Mouse (Mus musculus) stomach, embryonic 15.5 days (tissue): ENCODE measurements around the gene Sema3b. TPM values are rescaled to one million over a fixed set of nuclear protein-coding genes. Genes with fewer than 3 reads are reported as not detected.
A peak's percentile ranks its signal among the peaks of the same experiment; 100 is the strongest.

ENCODE experiments used
- ATAC-seq: fragments of 200-750 bp; cut with Nextera tagmentation; 2 replicates; pipeline ENCODE4 v1.8.0; 2017; ENCODE audit warnings: low read depth, moderate number of reproducible peaks, moderate TSS enrichment; ENCODE audit not compliant: insufficient read depth, low FRiP score
- H3K27ac ChIP-seq: fragments of 300-500 bp; sonication (generic); 2 replicates; pipeline ENCODE4 v1.5.1; 2015; ENCODE audit warnings: mild to moderate bottlenecking, inconsistent platforms
- H3K27me3 ChIP-seq: fragments of 300-500 bp; sonication (generic); replicated peaks from 2 replicates; pipeline ENCODE4 v1.6.1; 2015; ENCODE audit warnings: inconsistent platforms
- H3K36me3 ChIP-seq: fragments of 300-500 bp; sonication (generic); 2 replicates; pipeline ENCODE4 v1.6.1; 2015; ENCODE audit warnings: inconsistent platforms
- H3K4me1 ChIP-seq: fragments of 300-500 bp; sonication (generic); 2 replicates; pipeline ENCODE4 v1.6.1; 2015; ENCODE audit warnings: inconsistent platforms
- H3K4me2 ChIP-seq: fragments of 300-500 bp; sonication (generic); 2 replicates; pipeline ENCODE4 v1.6.1; 2015; ENCODE audit warnings: mild to moderate bottlenecking, inconsistent platforms
- H3K4me3 ChIP-seq: fragments of 300-500 bp; sonication (generic); replicated peaks from 2 replicates; pipeline ENCODE4 v1.5.1; 2015; ENCODE audit warnings: inconsistent platforms
- H3K9ac ChIP-seq: fragments of 300-500 bp; sonication (generic); 2 replicates; pipeline ENCODE4 v1.6.1; 2015; ENCODE audit warnings: inconsistent platforms
- H3K9me3 ChIP-seq: fragments of 300-500 bp; sonication (generic); 2 replicates; pipeline ENCODE4 v1.6.1; 2016; ENCODE audit warnings: inconsistent platforms
- WGBS: fragments of 180-500 bp; shearing (Covaris S2); methylation state at CpG from one replicate; pipeline ENCODE4 v1.1.7; 2015; 5-methylcytosine and 5-hydroxymethylcytosine counted together
- polyA plus RNA-seq: library from polyadenylated mRNA; unstranded; fragments of >200 nt; fragmentation: Nextera tagmentation; extraction: Ambion mirVana; gene quantifications from 2 replicates; pipeline ENCODE4 v1.2.1, GENCODE M21; 2015

Sema3b gene
- polyA plus RNA-seq = 13.2 and 16.5 TPM in 2 replicates

- Histone ChIP-seq H3K4me1 (peaks cover 61% of the 10 kb centered on the region), H3K9ac (no peak within 1 kb of the TSS), H3K9me3 (no peaks in the 10 kb centered on the region), H3K4me2 (peak within 1 kb of the TSS; percentile 11; the same call in 1 of the 2 replicates), H3K27me3 (no peaks in the 10 kb centered on the region), H3K4me3 (no peak within 1 kb of the TSS), H3K36me3 (0 out of 2 replicates have a peak, but pooled peaks cover 3% of the 10 kb centered on the region), H3K27ac (peak within 1 kb of the TSS; percentile 60)
- WGBS = 37% methylated on average over 12 of the region's 12 CpGs
- ATAC-seq = no peak
Measured at GRCm38 (mm10) chr9:107608741-107609432, at the start of gene Sema3b. Gene Sema3b (minus strand): TSS chr9:107609229.

GRCm38 (mm10) chr9:107658096-107658495 lies 49.1 kb upstream of the Sema3b start:
- no peak overlapping the region for H3K27ac ChIP-seq
- no peaks in the 10 kb centered on the region for H3K27me3 ChIP-seq
- H3K4me1 ChIP-seq = 0 out of 2 replicates have a peak, but pooled peaks cover 3% of the 10 kb centered on the region
- H3K9me3 ChIP-seq = no peaks in the 10 kb centered on the region
- H3K4me2 ChIP-seq = no peak overlapping the region
- no peak overlapping the region for H3K4me3 ChIP-seq
- WGBS = 85% methylated on average over 6 of the region's 6 CpGs
- H3K36me3 ChIP-seq = no peaks in the 10 kb centered on the region
- no peak for ATAC-seq
- no peak overlapping the region for H3K9ac ChIP-seq

- Histone ChIP-seq H3K27me3 (no peaks in the 10 kb centered on the region), H3K36me3 (no peaks in the 10 kb centered on the region), H3K4me2 (no peak overlapping the region), H3K4me3 (no peak overlapping the region), H3K4me1 (0 out of 2 replicates have a peak, but pooled peaks cover 3% of the 10 kb centered on the region), H3K27ac (no peak overlapping the region), H3K9me3 (no peaks in the 10 kb centered on the region), H3K9ac (no peak overlapping the region)
- WGBS = 89% methylated on average over 5 of the region's 5 CpGs
- ATAC-seq = no peak
Measured at GRCm38 (mm10) chr9:107657144-107657543, 48.1 kb upstream of the Sema3b start.

GRCm38 (mm10) chr9:107654585-107654984 lies 45.6 kb upstream of the Sema3b start:
- ATAC-seq = no peak
- 72% methylated on average over 4 of the region's 4 CpGs for WGBS
- no peaks in the 10 kb centered on the region for H3K27me3 ChIP-seq
- no peak overlapping the region for H3K4me2 ChIP-seq
- peaks cover 7% of the 10 kb centered on the region; the same call in 1 of the 2 replicates for H3K4me1 ChIP-seq
- H3K27ac ChIP-seq = no peak overlapping the region
- no peak overlapping the region for H3K4me3 ChIP-seq
- H3K9ac ChIP-seq = no peak overlapping the region
- H3K9me3 ChIP-seq = no peaks in the 10 kb centered on the region
- H3K36me3 ChIP-seq = no peaks in the 10 kb centered on the region

- Histone ChIP-seq H3K4me2 (no peak overlapping the region), H3K27ac (no peak overlapping the region), H3K27me3 (no peaks in the 10 kb centered on the region), H3K9ac (no peak overlapping the region), H3K4me1 (peaks cover 7% of the 10 kb centered on the region; the same call in 1 of the 2 replicates), H3K9me3 (no peaks in the 10 kb centered on the region), H3K4me3 (no peak overlapping the region), H3K36me3 (no peaks in the 10 kb centered on the region)
- ATAC-seq = no peak
- WGBS = 74% methylated on average over 2 of the region's 2 CpGs
Measured at GRCm38 (mm10) chr9:107653474-107653873, 44.4 kb upstream of the Sema3b start.

GRCm38 (mm10) chr9:107650708-107651481 lies 41.9 kb upstream of the Sema3b start:
- Histone ChIP-seq H3K9ac (no peak overlapping the region), H3K4me2 (no peak overlapping the region), H3K4me3 (no peak overlapping the region), H3K27ac (no peak overlapping the region), H3K9me3 (no peaks in the 10 kb centered on the region), H3K27me3 (no peaks in the 10 kb centered on the region), H3K36me3 (no peaks in the 10 kb centered on the region), H3K4me1 (peaks cover 7% of the 10 kb centered on the region; the same call in 1 of the 2 replicates)
- 31% methylated on average over 12 of the region's 12 CpGs for WGBS
- ATAC-seq = 0 out of 2 replicates have a peak, but pooled peaks have one; percentile 15

- peaks cover 9% of the 10 kb centered on the region; the same call in 1 of the 2 replicates for H3K4me1 ChIP-seq
- no peak overlapping the region for H3K4me2 ChIP-seq
- H3K27ac ChIP-seq = no peak overlapping the region
- H3K4me3 ChIP-seq = no peak overlapping the region
- no peak for ATAC-seq
- no peaks in the 10 kb centered on the region for H3K36me3 ChIP-seq
- 69% methylated on average over 7 of the region's 7 CpGs for WGBS
- H3K9ac ChIP-seq = no peak overlapping the region
- H3K27me3 ChIP-seq = no peaks in the 10 kb centered on the region
- H3K9me3 ChIP-seq = no peaks in the 10 kb centered on the region
Measured at GRCm38 (mm10) chr9:107650225-107650624, 41.2 kb upstream of the Sema3b start.

GRCm38 (mm10) chr9:107648767-107649166 lies 39.7 kb upstream of the Sema3b start:
- no peak overlapping the region for H3K9ac ChIP-seq
- H3K36me3 ChIP-seq = no peaks in the 10 kb centered on the region
- H3K4me3 ChIP-seq = no peak overlapping the region
- no peak overlapping the region for H3K4me2 ChIP-seq
- no peak for ATAC-seq
- WGBS = 55% methylated on average over 3 of the region's 3 CpGs
- H3K4me1 ChIP-seq = peaks cover 15% of the 10 kb centered on the region; the same call in 1 of the 2 replicates
- no peak overlapping the region for H3K27ac ChIP-seq
- no peaks in the 10 kb centered on the region for H3K27me3 ChIP-seq
- H3K9me3 ChIP-seq = no peaks in the 10 kb centered on the region

GRCm38 (mm10) chr9:107646975-107647374 lies 37.9 kb upstream of the Sema3b start:
- Histone ChIP-seq H3K27me3 (no peaks in the 10 kb centered on the region), H3K4me1 (peaks cover 15% of the 10 kb centered on the region; the same call in 1 of the 2 replicates), H3K27ac (no peak overlapping the region), H3K4me2 (no peak overlapping the region), H3K9ac (no peak overlapping the region), H3K9me3 (no peaks in the 10 kb centered on the region), H3K4me3 (no peak overlapping the region), H3K36me3 (no peaks in the 10 kb centered on the region)
- WGBS = 79% methylated on average over 6 of the region's 6 CpGs
- ATAC-seq = no peak

GRCm38 (mm10) chr9:107645577-107645976 lies 36.5 kb upstream of the Sema3b start:
- H3K4me3 ChIP-seq = no peak overlapping the region
- no peak overlapping the region for H3K4me2 ChIP-seq
- ATAC-seq = peak; percentile 4; the same call in 1 of the 2 replicates
- WGBS = 16% methylated on average over 5 of the region's 5 CpGs
- no peaks in the 10 kb centered on the region for H3K36me3 ChIP-seq
- H3K9me3 ChIP-seq = no peaks in the 10 kb centered on the region
- no peak overlapping the region for H3K27ac ChIP-seq
- H3K27me3 ChIP-seq = no peaks in the 10 kb centered on the region
- H3K4me1 ChIP-seq = peaks cover 9% of the 10 kb centered on the region; the same call in 1 of the 2 replicates
- no peak overlapping the region for H3K9ac ChIP-seq

- Histone ChIP-seq H3K4me1 (peaks cover 8% of the 10 kb centered on the region; the same call in 1 of the 2 replicates), H3K36me3 (no peaks in the 10 kb centered on the region), H3K9me3 (no peaks in the 10 kb centered on the region), H3K9ac (0 out of 2 replicates have a peak overlapping the region, but pooled peaks have one; percentile 45), H3K4me2 (peak overlapping the region; percentile 52), H3K4me3 (no peak overlapping the region), H3K27me3 (no peaks in the 10 kb centered on the region), H3K27ac (no peak overlapping the region; the same call in 1 of the 2 replicates)
- WGBS = 42% methylated on average over 7 of the region's 7 CpGs
- 0 out of 2 replicates have a peak, but pooled peaks have one; percentile 3 for ATAC-seq
Measured at GRCm38 (mm10) chr9:107645153-107645510, 36.1 kb upstream of the Sema3b start.
